Mouse (Mus musculus): ENCODE data around the gene Fam126b.
A peak's percentile ranks its signal among the peaks of the same experiment; 100 is the strongest.
"Not testable (repeated sequence)": the region's sequence is repeated elsewhere in the genome, so short reads cannot be mapped to it uniquely, and the experiment has no call there.

Gene Fam126b

DNA sequence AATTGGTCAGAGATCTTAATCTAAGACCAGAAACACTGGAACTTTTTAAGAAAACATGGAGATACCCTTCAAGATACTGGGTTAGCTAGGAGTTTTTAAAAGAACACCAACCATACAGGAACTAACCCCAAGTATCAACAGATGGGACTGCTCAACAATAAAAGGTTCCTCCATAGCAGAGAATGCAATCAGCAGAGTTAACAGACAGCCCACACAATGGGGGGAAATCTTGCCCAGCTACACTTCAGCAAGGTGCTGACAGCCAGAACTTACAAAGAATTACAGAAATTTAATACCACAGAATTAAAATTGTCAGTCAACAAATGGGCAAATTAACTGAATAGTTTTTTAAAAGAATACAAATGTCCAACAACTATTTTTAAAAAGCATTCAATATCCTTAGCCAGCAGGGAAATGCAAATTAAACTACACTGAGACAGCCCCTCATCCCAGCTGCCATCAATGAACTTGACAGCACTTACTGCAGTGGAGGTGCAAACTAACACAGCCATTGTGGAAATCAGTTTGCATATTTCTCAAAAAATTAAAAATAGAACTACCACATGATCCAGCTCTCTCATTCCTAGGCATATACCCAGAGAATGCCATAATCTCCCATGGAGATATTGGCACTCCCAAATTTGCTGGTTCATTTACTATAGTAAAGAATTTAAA is 17.5 kb downstream of the Fam126b start:
- DNase-seq, result no peak

DNA sequence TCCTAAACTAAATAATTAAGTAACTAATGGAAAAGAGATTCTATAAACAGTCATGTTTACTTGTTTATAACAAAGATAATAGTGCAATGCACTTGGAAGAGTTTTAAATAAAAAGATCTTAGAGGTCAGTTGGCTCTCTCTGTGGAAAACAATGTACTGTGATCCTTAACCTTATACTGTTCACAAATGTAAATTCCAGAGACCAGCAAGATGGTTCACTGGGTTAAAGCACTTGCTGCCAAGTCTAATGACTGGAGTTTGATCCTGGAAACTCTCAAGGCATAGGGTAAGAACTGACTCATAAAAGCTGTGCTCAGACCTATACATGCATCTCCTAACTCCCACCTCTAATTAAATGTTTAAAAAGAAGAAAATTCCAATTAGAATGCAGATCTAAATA is 19.5 kb downstream of the Fam126b start:
- DNase-seq, result no peak

- no peak for DNase-seq
Observed at GRCm38 (mm10) chr1:58564981-58565380, 21.1 kb downstream of the Fam126b start.

DNA sequence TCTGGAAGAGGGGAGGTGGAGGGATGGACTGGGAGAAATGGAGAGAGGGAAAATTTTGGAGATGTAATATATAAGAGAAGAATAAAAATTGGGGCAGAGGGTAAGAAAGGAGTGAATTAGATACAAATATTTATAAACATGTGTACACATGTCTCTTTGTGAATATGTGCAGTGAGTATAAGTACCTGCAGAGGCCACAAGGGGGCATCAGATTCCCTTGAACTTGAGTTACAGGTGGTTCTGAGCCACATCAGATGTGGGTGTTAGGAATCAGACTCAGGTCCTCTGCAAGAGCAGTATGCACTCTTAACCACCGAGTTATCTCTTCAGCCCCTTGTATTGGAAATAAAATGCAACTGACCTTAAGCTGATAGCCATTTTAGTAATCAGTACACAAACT is 23.7 kb downstream of the Fam126b start:
- peak; percentile 23 for DNase-seq

GRCm38 (mm10) chr1:58560370-58560769 is 25.8 kb downstream of the Fam126b start:
- DNase-seq, result not testable (repeated sequence)

DNA sequence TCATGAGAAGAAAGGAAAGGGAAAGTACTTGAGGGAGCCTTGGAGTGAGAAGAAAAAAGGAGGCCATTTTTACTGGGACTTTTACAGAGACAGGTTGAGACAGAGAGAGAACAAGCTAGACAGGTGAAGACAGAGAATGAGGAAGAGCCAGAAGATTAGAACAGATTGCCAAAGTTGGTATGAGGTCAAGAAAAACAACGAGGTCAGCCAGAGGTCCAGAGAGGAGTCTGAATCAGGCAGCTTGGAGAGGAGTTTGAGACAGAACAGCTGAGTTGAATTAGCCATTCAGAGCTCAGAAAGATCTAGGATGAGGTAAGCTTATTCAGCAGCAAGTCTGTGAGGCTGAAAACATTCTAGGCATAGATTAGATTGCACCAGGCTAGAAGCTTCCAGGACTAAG is 44.7 kb downstream of the Fam126b start:
- DNase-seq, result no peak

- no peak for DNase-seq
Observed at GRCm38 (mm10) chr1:58507249-58507648, 78.9 kb downstream of the Fam126b start.

DNA sequence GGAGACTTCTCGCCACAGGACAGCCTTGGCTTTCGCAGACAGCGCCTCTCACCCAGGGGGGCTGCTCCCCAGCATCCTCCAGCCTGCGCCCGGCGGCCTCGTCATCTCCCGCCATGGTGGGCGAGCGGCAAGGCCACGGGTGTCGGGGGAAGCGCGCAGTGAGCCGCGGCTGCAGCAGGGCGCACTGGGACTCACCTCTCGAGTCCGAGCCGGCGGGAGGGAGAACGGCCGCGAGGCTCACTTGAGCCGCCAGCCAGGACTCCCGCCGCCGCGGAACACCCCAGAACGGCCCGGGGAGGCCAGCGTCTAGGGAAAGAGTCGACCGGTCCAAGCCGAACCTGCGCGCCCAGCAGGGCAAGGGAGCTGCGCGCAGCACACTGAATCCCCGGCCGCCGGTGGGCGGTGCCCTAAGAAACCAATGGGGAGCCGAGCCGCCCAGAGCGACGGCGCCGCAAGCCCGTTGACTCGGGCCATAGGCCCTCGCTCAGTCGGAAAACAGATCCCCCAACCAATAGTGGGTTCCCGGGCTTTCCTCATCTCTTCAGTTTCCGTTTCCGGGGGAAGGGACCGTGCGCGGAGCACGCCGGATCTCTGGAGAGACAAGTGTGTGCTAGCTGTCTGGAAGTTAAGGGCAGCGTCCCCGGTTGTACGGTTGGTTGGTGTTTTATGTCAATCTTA is 81.4 kb downstream of the Fam126b start, which contains the start of gene Orc2:
Gene Orc2, minus strand, starts transcription at position 533 of the 678 bp plus-strand sequence.
- peak; percentile 91 for DNase-seq

GRCm38 (mm10) chr1:58503793-58504370 is 82.2 kb downstream of the Fam126b start:
- no peak for DNase-seq

- no peak for DNase-seq
Observed at GRCm38 (mm10) chr1:58503134-58503533, 83.0 kb downstream of the Fam126b start.

- DNase-seq, result no peak
Observed at GRCm38 (mm10) chr1:58498758-58499157, 87.4 kb downstream of the Fam126b start.

DNA sequence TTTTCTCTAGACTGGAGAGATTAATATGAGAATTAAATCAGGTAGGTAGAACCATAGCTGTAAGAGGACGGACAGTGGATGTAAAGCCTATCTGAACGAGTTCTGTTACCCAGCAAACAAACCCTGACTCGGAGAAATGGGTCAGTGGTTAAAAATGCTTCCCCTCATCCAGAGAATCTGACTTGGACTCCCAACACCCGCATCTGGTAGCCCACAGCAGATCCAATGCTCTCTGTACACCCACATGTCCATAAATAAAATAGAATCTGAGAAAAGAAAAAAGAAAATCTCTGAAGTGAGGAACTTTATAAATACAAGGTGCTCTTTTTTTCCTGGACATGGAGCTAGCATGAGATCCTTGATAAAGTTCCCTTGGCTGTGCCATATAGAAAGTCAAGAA is 88.4 kb downstream of the Fam126b start:
- no peak for DNase-seq

- no peak for DNase-seq
Observed at GRCm38 (mm10) chr1:58495603-58496002, 90.5 kb downstream of the Fam126b start.

- no peak for DNase-seq
Observed at GRCm38 (mm10) chr1:58482647-58483046, 103.5 kb downstream of the Fam126b start.

DNA sequence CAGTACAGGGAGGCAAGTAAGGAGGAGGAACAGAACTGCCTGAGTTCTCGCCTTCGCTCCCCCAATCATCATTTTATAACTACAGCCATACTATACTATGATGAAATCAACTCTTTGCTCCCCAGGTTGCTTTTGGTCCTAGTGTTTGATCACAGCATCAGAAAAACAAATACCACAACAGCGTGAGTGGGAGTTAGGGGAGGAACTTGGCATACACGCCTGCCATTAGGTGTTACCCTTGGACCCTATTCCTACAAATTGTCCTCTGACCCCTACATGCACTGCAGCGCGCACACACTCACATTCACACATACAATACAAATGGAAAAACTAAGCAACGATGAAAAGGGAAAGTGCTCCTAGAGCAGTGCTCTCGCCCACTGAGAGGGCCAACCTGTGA is 110.5 kb downstream of the Fam126b start:
- no peak for DNase-seq
